Mouse (Mus musculus) heart, embryonic 10.5 days (tissue): ENCODE data around the gene Pcdh15. TPM values are rescaled to one million over a fixed set of nuclear protein-coding genes. Genes with fewer than 3 reads are reported as not detected.

Source experiments
- DNase-seq: peaks from one replicate; pipeline ENCODE4 v3.0.0-alpha.2; 2017; ENCODE audit warnings: low spot score
- H3K27ac ChIP-seq: fragments of 300-500 bp; sonication (generic); 2 replicates; pipeline ENCODE4 v1.5.1; 2016; ENCODE audit warnings: mild to moderate bottlenecking
- H3K27me3 ChIP-seq: fragments of 300-500 bp; sonication (generic); 2 replicates; pipeline ENCODE4 v1.6.1; 2016; ENCODE audit warnings: mild to moderate bottlenecking; ENCODE audit not compliant: poor library complexity, insufficient read depth, severe bottlenecking
- H3K36me3 ChIP-seq: fragments of 300-500 bp; sonication (generic); 2 replicates; pipeline ENCODE4 v1.6.1; 2016; ENCODE audit warnings: mild to moderate bottlenecking, moderate library complexity
- H3K4me1 ChIP-seq: fragments of 300-500 bp; sonication (generic); 2 replicates; pipeline ENCODE4 v1.6.1; 2016; ENCODE audit warnings: mild to moderate bottlenecking
- H3K4me3 ChIP-seq: fragments of 300-500 bp; sonication (generic); 2 replicates; pipeline ENCODE4 v1.5.1; 2016; ENCODE audit warnings: mild to moderate bottlenecking, moderate library complexity
- H3K9me3 ChIP-seq: fragments of 300-500 bp; sonication (generic); 2 replicates; pipeline ENCODE4 v1.6.1; 2016; ENCODE audit warnings: mild to moderate bottlenecking, moderate library complexity
- WGBS: fragments of 180-500 bp; shearing (Covaris S2); methylation state at CpG from one replicate; pipeline ENCODE4 v1.1.7; 2016; 5-methylcytosine and 5-hydroxymethylcytosine counted together
- polyA plus RNA-seq: library from polyadenylated mRNA; unstranded; fragments of >200 nt; fragmentation: Nextera tagmentation; extraction: Ambion mirVana; gene quantifications from 2 replicates; pipeline ENCODE4 v1.2.1, GENCODE M21; 2016

Gene Pcdh15
- polyA plus RNA-seq, 1 experiment from 2014 or later, result 0.78 TPM

GRCm38 (mm10) chr10:73931996-73932679 lies 833.0 kb downstream of the Pcdh15 start:
- 87% methylated on average over 4 of the region's 4 CpGs for WGBS
- no peak overlapping the region for H3K4me3 ChIP-seq
- no peak for DNase-seq
- H3K4me1 ChIP-seq, result no peaks in the 10 kb centered on the region
- H3K9me3 ChIP-seq, result no peaks in the 10 kb centered on the region
- no peak overlapping the region for H3K27ac ChIP-seq
- H3K27me3 ChIP-seq, result no peaks in the 10 kb centered on the region
- H3K36me3 ChIP-seq, result no peaks in the 10 kb centered on the region

DNA sequence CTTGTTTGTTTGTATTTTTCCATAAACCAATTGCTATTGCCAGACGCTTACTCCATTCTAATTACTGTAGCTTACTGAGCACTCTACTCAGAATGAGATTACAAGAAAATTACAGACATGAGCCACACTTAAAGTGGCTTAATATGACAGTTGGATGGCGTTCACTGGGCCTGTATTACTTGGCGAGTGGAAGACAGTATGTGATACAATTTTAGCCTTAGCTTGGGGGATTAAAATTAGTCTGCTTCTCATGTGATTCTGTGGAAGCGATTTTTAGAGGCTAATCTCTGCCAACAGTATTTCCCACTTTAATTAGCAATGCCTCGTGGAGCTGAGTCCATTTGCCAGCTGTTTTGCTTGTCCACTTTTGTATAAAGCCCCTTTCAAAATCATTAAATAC lies 837.0 kb downstream of the Pcdh15 start:
- Histone ChIP-seq H3K27me3 (no peaks in the 10 kb centered on the region), H3K27ac (no peak overlapping the region), H3K4me3 (no peak overlapping the region), H3K9me3 (no peaks in the 10 kb centered on the region), H3K36me3 (no peaks in the 10 kb centered on the region), H3K4me1 (no peaks in the 10 kb centered on the region)
- no peak for DNase-seq
- 72% methylated on average over 5 of the region's 5 CpGs for WGBS

GRCm38 (mm10) chr10:73938989-73939388 lies 839.8 kb downstream of the Pcdh15 start:
- H3K27ac ChIP-seq, result no peak overlapping the region
- no peak for DNase-seq
- H3K27me3 ChIP-seq, result no peaks in the 10 kb centered on the region
- H3K4me1 ChIP-seq, result no peaks in the 10 kb centered on the region
- 85% methylated on average over 3 of the region's 3 CpGs for WGBS
- no peaks in the 10 kb centered on the region for H3K36me3 ChIP-seq
- H3K9me3 ChIP-seq, result no peaks in the 10 kb centered on the region
- H3K4me3 ChIP-seq, result no peak overlapping the region

DNA sequence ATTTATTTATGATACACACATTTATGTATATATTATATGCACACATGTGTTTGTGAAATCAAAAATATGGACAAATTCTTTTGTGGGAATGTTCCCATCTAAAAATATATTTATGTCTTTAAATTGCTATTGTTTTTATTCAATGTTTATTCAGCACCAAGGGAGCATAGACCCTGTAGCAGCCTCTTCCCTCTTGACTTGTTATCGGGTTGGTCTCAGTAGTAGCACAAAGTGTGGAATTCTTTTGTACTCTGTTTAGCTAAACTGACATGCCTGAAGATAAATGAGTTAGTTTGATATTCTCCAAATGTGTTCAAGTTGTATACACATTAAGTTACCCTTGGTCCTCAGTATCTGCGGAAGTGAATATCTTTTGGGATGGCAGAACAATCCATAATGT lies 848.7 kb downstream of the Pcdh15 start:
- no peaks in the 10 kb centered on the region for H3K36me3 ChIP-seq
- DNase-seq, result no peak
- no peak overlapping the region for H3K27ac ChIP-seq
- H3K4me1 ChIP-seq, result no peaks in the 10 kb centered on the region
- no peaks in the 10 kb centered on the region for H3K27me3 ChIP-seq
- 63% methylated on average over 2 of the region's 2 CpGs for WGBS
- no peaks in the 10 kb centered on the region for H3K9me3 ChIP-seq
- no peak overlapping the region for H3K4me3 ChIP-seq

GRCm38 (mm10) chr10:73953362-73953761 lies 854.2 kb downstream of the Pcdh15 start:
- 75% methylated on average over 4 of the region's 4 CpGs for WGBS
- no peak overlapping the region for H3K4me3 ChIP-seq

GRCm38 (mm10) chr10:73984057-73984456 lies 884.9 kb downstream of the Pcdh15 start:
- WGBS, result 79% methylated on average over 5 of the region's 5 CpGs

More at GRCm38 (mm10) chr10:73953362-73953761, 854.2 kb downstream of the Pcdh15 start:
- Histone ChIP-seq H3K9me3 (no peaks in the 10 kb centered on the region), H3K27ac (no peak overlapping the region), H3K36me3 (no peaks in the 10 kb centered on the region), H3K4me1 (no peaks in the 10 kb centered on the region), H3K27me3 (no peaks in the 10 kb centered on the region)
- DNase-seq, result no peak

GRCm38 (mm10) chr10:74008836-74009235 lies 909.7 kb downstream of the Pcdh15 start:
- DNase-seq, result no peak
- no peak overlapping the region for H3K27ac ChIP-seq
- 55% methylated on average over 1 of the region's 1 CpGs for WGBS
- H3K27me3 ChIP-seq, result no peaks in the 10 kb centered on the region
- no peak overlapping the region for H3K4me3 ChIP-seq
- H3K9me3 ChIP-seq, result no peaks in the 10 kb centered on the region
- H3K36me3 ChIP-seq, result no peaks in the 10 kb centered on the region
- no peaks in the 10 kb centered on the region for H3K4me1 ChIP-seq

More at GRCm38 (mm10) chr10:73984057-73984456, 884.9 kb downstream of the Pcdh15 start:
- no peaks in the 10 kb centered on the region for H3K9me3 ChIP-seq
- H3K27ac ChIP-seq, result no peak overlapping the region
- no peaks in the 10 kb centered on the region for H3K4me1 ChIP-seq
- no peaks in the 10 kb centered on the region for H3K36me3 ChIP-seq
- no peak overlapping the region for H3K4me3 ChIP-seq
- no peaks in the 10 kb centered on the region for H3K27me3 ChIP-seq
- no peak for DNase-seq

DNA sequence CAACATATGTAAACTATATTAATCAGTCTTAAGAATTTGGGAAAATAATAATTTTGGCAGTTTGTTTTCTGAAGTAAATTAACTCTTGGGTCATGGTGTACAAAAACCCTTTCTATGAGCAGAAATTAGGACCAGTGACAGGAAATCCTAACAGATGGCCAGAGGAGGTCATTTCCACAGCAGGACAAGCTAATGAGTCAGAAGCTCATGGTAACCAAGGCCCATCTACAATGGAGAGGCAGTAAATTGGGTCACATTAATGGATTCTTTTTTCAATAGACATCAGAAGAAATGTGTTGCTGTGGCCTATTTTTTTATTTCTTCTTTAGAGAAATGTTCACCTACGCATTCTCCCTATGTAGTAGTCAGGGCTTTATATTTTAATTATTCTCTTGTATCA lies 923.9 kb downstream of the Pcdh15 start:
- Histone ChIP-seq H3K4me3 (no peak overlapping the region), H3K27ac (no peak overlapping the region), H3K9me3 (no peaks in the 10 kb centered on the region), H3K27me3 (no peaks in the 10 kb centered on the region), H3K4me1 (no peaks in the 10 kb centered on the region), H3K36me3 (no peaks in the 10 kb centered on the region)
- WGBS, result 85% methylated on average over 1 of the region's 1 CpGs
- no peak for DNase-seq

- Histone ChIP-seq H3K27me3 (no peaks in the 10 kb centered on the region), H3K9me3 (no peaks in the 10 kb centered on the region), H3K36me3 (no peaks in the 10 kb centered on the region), H3K27ac (no peak overlapping the region), H3K4me3 (no peak overlapping the region), H3K4me1 (no peaks in the 10 kb centered on the region)
- DNase-seq, result no peak
- WGBS, result 65% methylated on average over 9 of the region's 9 CpGs
Measured at GRCm38 (mm10) chr10:74053059-74053458, 953.9 kb downstream of the Pcdh15 start.

- WGBS, result 85% methylated on average over 4 of the region's 4 CpGs
- no peak overlapping the region for H3K27ac ChIP-seq
- H3K4me3 ChIP-seq, result no peak overlapping the region
- no peaks in the 10 kb centered on the region for H3K36me3 ChIP-seq
- no peaks in the 10 kb centered on the region for H3K4me1 ChIP-seq
- H3K27me3 ChIP-seq, result no peaks in the 10 kb centered on the region
- no peaks in the 10 kb centered on the region for H3K9me3 ChIP-seq
- DNase-seq, result no peak
Measured at GRCm38 (mm10) chr10:74086653-74087052, 987.5 kb downstream of the Pcdh15 start.

DNA sequence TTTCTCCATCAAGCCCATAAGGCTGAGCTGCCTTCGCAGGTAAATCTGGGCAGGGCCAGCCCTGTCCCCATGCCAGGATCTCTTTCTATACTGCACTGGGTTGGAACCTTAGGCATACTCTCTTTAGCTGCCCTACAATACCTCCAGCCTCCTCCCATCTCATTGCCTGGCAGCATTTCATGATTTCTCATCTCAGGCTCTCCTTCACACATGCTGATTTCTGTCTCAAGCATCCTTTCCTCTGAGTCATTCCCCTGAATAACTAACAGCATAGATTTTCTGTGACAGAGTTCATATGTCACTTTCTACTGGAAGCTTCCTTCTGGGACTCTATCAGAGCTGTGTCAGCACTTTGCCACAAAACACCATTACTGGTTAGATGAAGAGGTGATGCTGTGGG lies 999.2 kb downstream of the Pcdh15 start:
- H3K36me3 ChIP-seq, result no peaks in the 10 kb centered on the region
- H3K4me1 ChIP-seq, result no peaks in the 10 kb centered on the region
- WGBS, result 81% methylated on average over 1 of the region's 1 CpGs

DNA sequence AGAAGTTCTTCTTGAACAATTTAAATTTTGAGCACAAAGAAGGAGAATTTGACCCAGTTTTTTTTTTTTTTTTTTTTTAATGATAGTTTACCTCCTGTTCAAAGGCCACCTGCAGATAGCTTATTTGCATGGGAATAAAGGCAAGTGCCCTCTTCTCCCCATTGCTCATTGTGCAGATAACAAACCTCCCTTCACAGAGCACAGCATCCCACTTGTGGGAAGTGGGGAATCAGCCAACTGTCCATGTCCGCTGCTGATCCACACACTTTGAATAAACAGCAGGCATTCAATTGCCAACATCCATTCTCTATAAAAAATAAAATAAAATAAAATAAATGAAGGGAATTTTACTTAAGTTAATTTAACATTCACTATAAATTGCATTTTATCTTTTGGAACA lies 1015.0 kb downstream of the Pcdh15 start:
- Histone ChIP-seq H3K27ac (no peak overlapping the region), H3K36me3 (no peaks in the 10 kb centered on the region), H3K9me3 (no peaks in the 10 kb centered on the region), H3K27me3 (no peaks in the 10 kb centered on the region), H3K4me1 (no peaks in the 10 kb centered on the region), H3K4me3 (no peak overlapping the region)
- 71% methylated on average over 1 of the region's 1 CpGs for WGBS
- no peak for DNase-seq

More for the DNA sequence above, 999.2 kb downstream of the Pcdh15 start:
- Histone ChIP-seq H3K27me3 (no peaks in the 10 kb centered on the region), H3K4me3 (no peak overlapping the region), H3K27ac (no peak overlapping the region), H3K9me3 (no peaks in the 10 kb centered on the region)
- DNase-seq, result no peak

DNA sequence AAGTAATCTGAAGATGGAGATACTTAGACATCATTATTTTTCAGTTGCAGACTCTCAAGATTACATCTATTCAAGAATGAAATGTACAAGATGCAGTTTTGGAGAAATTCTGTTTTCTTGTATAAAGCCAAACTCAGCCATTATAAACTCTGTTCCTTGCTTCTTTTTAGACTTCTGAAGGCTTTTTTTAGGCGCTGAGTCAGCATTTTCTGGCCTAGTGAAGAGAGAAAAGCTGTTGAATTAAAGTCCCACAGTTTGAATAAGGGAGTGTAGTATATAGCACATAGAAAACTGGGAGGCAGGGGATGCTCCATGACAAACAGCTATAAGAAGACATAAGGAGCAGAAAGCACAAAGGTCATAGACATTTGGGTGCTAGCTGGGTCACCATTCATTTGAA lies 1017.7 kb downstream of the Pcdh15 start:
- Histone ChIP-seq H3K9me3 (no peaks in the 10 kb centered on the region), H3K4me3 (no peak overlapping the region), H3K4me1 (no peaks in the 10 kb centered on the region), H3K27ac (no peak overlapping the region), H3K27me3 (no peaks in the 10 kb centered on the region), H3K36me3 (no peaks in the 10 kb centered on the region)
- 53% methylated on average over 1 of the region's 1 CpGs for WGBS
- no peak for DNase-seq

DNA sequence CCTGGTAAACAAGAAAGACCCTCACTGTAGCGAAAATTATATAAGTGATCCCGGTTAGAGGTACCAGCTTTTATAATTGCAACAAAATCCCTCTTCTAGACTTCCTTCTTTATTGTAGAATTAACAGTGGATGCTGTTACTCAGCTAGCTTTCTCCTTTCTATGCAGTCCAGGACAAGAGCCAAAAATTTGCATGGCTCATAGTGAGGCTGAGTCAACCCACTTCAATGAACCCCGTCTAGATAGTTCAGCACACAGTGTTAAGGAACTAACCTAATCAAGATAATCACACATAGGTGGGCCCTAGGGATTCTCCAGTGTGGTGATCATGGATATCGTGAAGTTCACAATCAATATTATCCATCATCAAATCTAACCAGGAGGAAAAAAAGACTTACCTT lies 1024.3 kb downstream of the Pcdh15 start:
- Histone ChIP-seq H3K4me3 (no peak overlapping the region), H3K27ac (no peak overlapping the region), H3K4me1 (no peaks in the 10 kb centered on the region), H3K36me3 (no peaks in the 10 kb centered on the region), H3K9me3 (no peaks in the 10 kb centered on the region), H3K27me3 (no peaks in the 10 kb centered on the region)
- WGBS, result 88% methylated on average over 4 of the region's 4 CpGs
- DNase-seq, result no peak
